Mouse (Mus musculus) liver, postnatal 0 days (tissue): Measurements from ENCODE around the gene Syt14. TPM values are rescaled to one million over a fixed set of nuclear protein-coding genes. Genes with fewer than 3 reads are reported as not detected.

Experiments
- ATAC-seq: fragments of 200-750 bp; cut with Nextera tagmentation; 2 replicates; pipeline ENCODE4 v1.8.0; 2017; ENCODE audit warnings: mild to moderate bottlenecking, moderate library complexity
- DNase-seq: peaks from one replicate; pipeline ENCODE4 v3.0.0-alpha.2; 2016
- H3K27ac ChIP-seq: fragments of 300-500 bp; sonication (generic); 2 replicates; pipeline ENCODE4 v1.5.1; 2014; ENCODE audit warnings: antibody characterized with exemption, moderate library complexity, mild to moderate bottlenecking, low read depth
- H3K27me3 ChIP-seq: fragments of 300-500 bp; sonication (generic); 2 replicates; pipeline ENCODE4 v1.6.1; 2014; ENCODE audit warnings: low read length, control low read depth, mixed read lengths; ENCODE audit not compliant: insufficient read depth
- H3K36me3 ChIP-seq: fragments of 300-500 bp; sonication (generic); replicated peaks from 2 replicates; pipeline ENCODE4 v1.6.1; 2014; ENCODE audit warnings: mild to moderate bottlenecking, control low read depth, low read length, moderate library complexity, mixed read lengths; ENCODE audit not compliant: insufficient read depth
- H3K4me1 ChIP-seq: fragments of 300-500 bp; sonication (generic); 2 replicates; pipeline ENCODE4 v1.6.1; 2014; ENCODE audit warnings: antibody characterized with exemption, mild to moderate bottlenecking, control low read depth; ENCODE audit not compliant: insufficient read depth
- H3K4me2 ChIP-seq: fragments of 300-500 bp; sonication (generic); 2 replicates; pipeline ENCODE4 v1.6.1; 2014; ENCODE audit warnings: low read depth, mild to moderate bottlenecking, low read length, moderate library complexity, mixed read lengths
- H3K4me3 ChIP-seq: fragments of 300-500 bp; sonication (generic); 2 replicates; pipeline ENCODE4 v1.5.1; 2014; ENCODE audit warnings: low read depth, low read length
- H3K9ac ChIP-seq: fragments of 300-500 bp; sonication (generic); replicated peaks from 2 replicates; pipeline ENCODE4 v1.6.1; 2014; ENCODE audit warnings: mild to moderate bottlenecking, moderate library complexity
- H3K9me3 ChIP-seq: fragments of 300-500 bp; sonication (generic); 2 replicates; pipeline ENCODE4 v1.6.1; 2016; ENCODE audit warnings: mild to moderate bottlenecking, control low read depth, low read length, mixed read lengths
- CTCF ChIP-seq: sonication (generic); IDR thresholded peaks from 2 replicates; pipeline ENCODE4 v1.5.1; 2016; ENCODE audit warnings: antibody characterized with exemption, low read depth
- EP300 ChIP-seq: IDR thresholded peaks from 2 replicates; pipeline ENCODE4 v1.6.1; 2016; ENCODE audit warnings: antibody characterized with exemption, low read depth, mild to moderate bottlenecking
- WGBS: fragments of 180-500 bp; shearing (Covaris S2); extraction: QIAGEN DNeasy Blood & Tissue Kit; methylation state at CpG from one replicate; pipeline ENCODE4 v1.1.7; 2014; ENCODE audit not compliant: insufficient replicate concordance; 5-methylcytosine and 5-hydroxymethylcytosine counted together
- polyA plus RNA-seq: library from polyadenylated mRNA; unstranded; fragments of >200 nt; fragmentation: Nextera tagmentation; extraction: Ambion mirVana; gene quantifications from 2 replicates; pipeline ENCODE4 v1.2.1, GENCODE M21; 2015

Syt14 gene
- polyA plus RNA-seq, 1 experiment from 2014 or later, result 1.8 TPM

DNA sequence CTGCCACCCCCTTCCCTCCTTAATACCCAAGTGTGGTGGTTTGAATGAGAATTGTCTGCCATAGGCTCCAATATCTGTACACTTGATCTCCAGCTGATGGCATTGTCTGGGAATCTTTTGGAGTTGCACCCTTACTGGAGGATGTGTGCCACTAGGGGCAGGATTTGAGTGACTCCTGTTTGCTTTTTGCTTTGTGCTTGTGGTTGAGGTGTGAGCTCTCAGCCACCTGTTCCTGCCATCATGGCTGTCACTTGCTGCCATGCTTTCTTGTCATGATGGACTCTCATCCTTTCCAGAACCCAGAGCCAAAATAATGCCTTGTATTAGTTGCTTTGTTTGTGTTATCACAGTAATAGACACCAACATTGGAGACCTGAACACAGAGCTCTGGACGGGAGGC is 165.8 kb downstream of the Syt14 start:
- ATAC-seq, result no peak
- Histone ChIP-seq H3K4me2 (no peak overlapping the region), H3K27me3 (no peaks in the 10 kb centered on the region), H3K9ac (no peak overlapping the region), H3K27ac (no peak overlapping the region), H3K4me1 (no peaks in the 10 kb centered on the region), H3K36me3 (no peaks in the 10 kb centered on the region), H3K9me3 (no peaks in the 10 kb centered on the region), H3K4me3 (no peak overlapping the region)
- TF ChIP-seq EP300 (no peak), CTCF (peak; percentile 18)
- no peak for DNase-seq
- WGBS, result 65% methylated on average over 1 of the region's 1 CpGs

DNA sequence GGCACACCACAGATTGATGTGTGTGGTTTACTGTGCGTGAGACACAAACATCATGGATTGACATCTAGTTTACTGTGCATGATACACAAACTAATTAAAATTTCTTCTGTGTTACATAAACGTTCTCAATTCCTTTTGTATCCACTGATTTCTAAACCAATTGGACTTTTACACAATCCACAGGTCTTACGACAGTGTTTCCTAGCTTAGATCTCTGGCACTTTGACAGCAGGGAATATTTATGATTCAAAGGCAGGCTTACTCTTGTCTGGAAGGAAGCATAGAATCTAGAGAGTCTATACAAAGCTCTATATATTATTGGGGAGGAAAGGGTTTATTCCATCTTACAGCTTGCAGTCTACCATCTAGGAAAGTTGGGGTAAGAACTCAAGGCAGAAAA is 171.1 kb downstream of the Syt14 start:
- Histone ChIP-seq H3K4me2 (no peak overlapping the region), H3K9ac (no peak overlapping the region), H3K36me3 (no peaks in the 10 kb centered on the region), H3K27ac (no peak overlapping the region), H3K4me3 (no peak overlapping the region), H3K9me3 (no peaks in the 10 kb centered on the region), H3K4me1 (no peaks in the 10 kb centered on the region), H3K27me3 (no peaks in the 10 kb centered on the region)
- DNase-seq (no peak), ATAC-seq (no peak)
- TF ChIP-seq CTCF (no peak), EP300 (no peak)
- WGBS, result 60% methylated on average over 3 of the region's 3 CpGs

GRCm38 (mm10) chr1:192861305-192861960 is 174.1 kb downstream of the Syt14 start:
- no peaks in the 10 kb centered on the region for H3K36me3 ChIP-seq
- H3K27me3 ChIP-seq, result peaks cover 11% of the 10 kb centered on the region
- 62% methylated on average over 5 of the region's 5 CpGs for WGBS
- no peak overlapping the region for H3K4me3 ChIP-seq
- DNase-seq, result no peak
- H3K9ac ChIP-seq, result no peak overlapping the region
- no peak overlapping the region for H3K27ac ChIP-seq
- H3K4me2 ChIP-seq, result no peak overlapping the region
- H3K4me1 ChIP-seq, result no peaks in the 10 kb centered on the region
- H3K9me3 ChIP-seq, result no peaks in the 10 kb centered on the region
- no peak for ATAC-seq
- TF ChIP-seq CTCF, result no peak
- TF ChIP-seq EP300, result no peak

DNA sequence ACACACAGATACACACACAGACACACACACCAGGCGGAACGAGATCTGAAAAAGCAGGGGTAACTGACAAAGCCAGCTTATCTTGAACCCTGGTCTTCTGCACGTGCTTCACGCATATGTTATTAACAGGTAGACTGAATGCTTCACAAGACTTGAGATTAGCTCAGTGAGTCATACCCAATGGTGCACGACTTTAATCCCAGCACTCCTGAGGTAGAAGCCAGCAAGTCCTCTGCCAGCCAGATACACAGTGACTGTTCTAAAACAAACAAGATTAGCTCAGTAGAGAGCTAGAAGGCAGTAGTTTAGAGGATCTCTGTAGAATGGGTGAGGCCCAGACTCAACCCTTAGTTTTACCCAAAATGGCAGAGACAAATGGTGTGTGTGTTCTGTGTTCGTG is 175.3 kb downstream of the Syt14 start:
- H3K4me2 ChIP-seq, result no peak overlapping the region
- WGBS, result 58% methylated on average over 6 of the region's 6 CpGs
- H3K4me3 ChIP-seq, result no peak overlapping the region
- no peaks in the 10 kb centered on the region for H3K9me3 ChIP-seq
- no peaks in the 10 kb centered on the region for H3K36me3 ChIP-seq
- ATAC-seq (no peak), DNase-seq (no peak)
- peaks cover 21% of the 10 kb centered on the region for H3K27me3 ChIP-seq
- no peak for TF ChIP-seq EP300
- no peak overlapping the region for H3K27ac ChIP-seq
- no peak overlapping the region for H3K9ac ChIP-seq
- H3K4me1 ChIP-seq, result no peaks in the 10 kb centered on the region

- Histone ChIP-seq H3K36me3 (no peaks in the 10 kb centered on the region), H3K27me3 (peaks cover 45% of the 10 kb centered on the region), H3K9me3 (no peaks in the 10 kb centered on the region), H3K27ac (no peak overlapping the region), H3K4me1 (no peaks in the 10 kb centered on the region), H3K4me2 (no peak overlapping the region), H3K9ac (no peak overlapping the region), H3K4me3 (no peak overlapping the region)
- WGBS, result 81% methylated on average over 5 of the region's 5 CpGs
- DNase-seq, result no peak
- TF ChIP-seq CTCF (no peak), EP300 (no peak)
- ATAC-seq, result no peak
Measured at GRCm38 (mm10) chr1:192857582-192857981, 178.0 kb downstream of the Syt14 start.

DNA sequence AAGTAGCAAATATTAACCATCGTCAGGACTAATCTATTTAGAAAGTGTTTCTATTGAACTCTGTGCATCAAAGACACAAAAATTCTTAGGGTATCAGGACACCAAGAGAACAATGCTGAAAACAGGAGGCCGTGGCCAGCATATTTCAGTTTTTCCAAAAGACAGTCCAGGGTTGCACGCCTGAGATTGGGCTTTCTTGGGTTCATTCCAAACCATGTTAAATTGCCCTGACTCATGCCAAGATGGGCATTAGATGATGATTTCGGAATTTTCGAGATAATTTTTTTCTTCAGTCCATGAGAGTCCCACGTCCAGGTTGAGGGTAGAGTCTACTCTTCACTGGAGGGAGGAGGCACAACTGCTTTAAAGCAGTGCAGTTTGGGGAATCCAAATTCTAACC is 178.6 kb downstream of the Syt14 start:
- no peaks in the 10 kb centered on the region for H3K36me3 ChIP-seq
- H3K4me2 ChIP-seq, result no peak overlapping the region
- peaks cover 50% of the 10 kb centered on the region for H3K27me3 ChIP-seq
- no peaks in the 10 kb centered on the region for H3K4me1 ChIP-seq
- no peak overlapping the region for H3K4me3 ChIP-seq
- no peak overlapping the region for H3K9ac ChIP-seq
- ATAC-seq, result no peak
- no peak for DNase-seq
- H3K27ac ChIP-seq, result no peak overlapping the region
- no peak for TF ChIP-seq CTCF
- H3K9me3 ChIP-seq, result no peaks in the 10 kb centered on the region
- WGBS, result 71% methylated on average over 6 of the region's 6 CpGs

- H3K36me3 ChIP-seq, result no peaks in the 10 kb centered on the region
- H3K4me3 ChIP-seq, result no peak overlapping the region
- WGBS, result 21% methylated on average over 10 of the region's 10 CpGs
- no peaks in the 10 kb centered on the region for H3K9me3 ChIP-seq
- H3K27me3 ChIP-seq, result peaks cover 54% of the 10 kb centered on the region
- TF ChIP-seq EP300 (no peak), CTCF (no peak)
- ATAC-seq (0 out of 2 replicates have a peak, but pooled peaks have one; percentile 19), DNase-seq (peak; percentile 30)
- H3K4me1 ChIP-seq, result no peaks in the 10 kb centered on the region
- H3K9ac ChIP-seq, result no peak overlapping the region
- H3K27ac ChIP-seq, result no peak overlapping the region
- H3K4me2 ChIP-seq, result no peak overlapping the region
Measured at GRCm38 (mm10) chr1:192856411-192856810, 179.2 kb downstream of the Syt14 start.
